8 mouse cellular contexts compared by ENCODE assay signal in the genomic region with DNA sequence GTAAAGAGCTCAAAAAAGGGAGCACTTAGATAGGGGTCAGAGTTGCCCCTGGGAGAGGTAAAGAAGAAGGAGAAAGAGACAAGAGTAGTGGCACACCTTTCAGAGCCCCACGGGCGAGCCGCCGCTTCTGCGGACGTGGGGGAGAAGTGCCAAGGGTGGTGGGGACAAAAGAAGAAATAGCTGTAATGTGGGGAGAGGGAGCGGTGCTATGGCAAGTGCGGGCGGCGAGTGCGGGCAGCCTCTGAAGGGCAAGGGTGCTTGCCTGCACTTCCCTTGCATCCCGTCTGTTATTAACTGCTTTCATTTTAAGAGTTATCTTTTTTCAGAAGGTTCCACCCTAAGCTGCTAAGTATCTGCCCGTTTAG. TPM values are rescaled to one million over a fixed set of nuclear protein-coding genes. Genes with fewer than 3 reads are reported as not detected.
DNase-seq lines count a peak whose midpoint lies in the region; ATAC-seq lines count a peak whose summit lies in the region.

No protein-coding gene starts in this region.

- H3K9ac ChIP-seq in lung, embryonic 15.5 days, result peak overlapping the region; percentile 51
- peak overlapping the region; percentile 43 for H3K9ac ChIP-seq in liver, embryonic 15.5 days

- H3K27me3 ChIP-seq in lung, embryonic 15.5 days, result no peaks in the 10 kb centered on the region
- H3K27me3 ChIP-seq in liver, embryonic 15.5 days, result no peaks in the 10 kb centered on the region

- peak overlapping the region; percentile 71 for H3K4me3 ChIP-seq in lung, embryonic 15.5 days
- peak overlapping the region; percentile 66 for H3K4me3 ChIP-seq in liver, embryonic 15.5 days (replicated peaks)

- no peaks in the 10 kb centered on the region for H3K36me3 ChIP-seq in lung, embryonic 15.5 days
- no peaks in the 10 kb centered on the region for H3K36me3 ChIP-seq in liver, embryonic 15.5 days (replicated peaks)

- ATAC-seq in cerebellum, adult (ENCODE audit: insufficient number of reproducible peaks, low FRiP score, low TSS enrichment), result peak; percentile 27; the same call in 1 of the 2 replicates
- ATAC-seq in lung, embryonic 15.5 days (ENCODE audit: borderline replicate concordance, extremely low read depth, low FRiP score, low TSS enrichment), result peak; percentile 25; the same call in 1 of the 2 replicates
- no peak for ATAC-seq in liver, embryonic 15.5 days (ENCODE audit: insufficient read depth)

- H3K4me2 ChIP-seq in lung, embryonic 15.5 days, result peak overlapping the region; percentile 96
- H3K4me2 ChIP-seq in liver, embryonic 15.5 days, result peak overlapping the region; percentile 92

- 0% methylated on average over 13 of the region's 13 CpGs for WGBS in lung, embryonic 15.5 days
- WGBS in liver, embryonic 15.5 days (ENCODE audit: insufficient replicate concordance), result 1% methylated on average over 13 of the region's 13 CpGs

- no peak for DNase-seq in cerebellum, adult 11 months
- no peak for DNase-seq in lung, postnatal 4 days
- DNase-seq in forelimb bud, embryonic 11.5 days (ENCODE audit: low read depth, low spot score), result peak; percentile 0
- DNase-seq in yolk sac, embryonic 10.5 days (ENCODE audit: low spot score), result peak; percentile 1
- DNase-seq in left cerebral cortex, adult 8-10 months (ENCODE audit: low spot score in 2 of 2), result no peak

- no peaks in the 10 kb centered on the region for H3K4me1 ChIP-seq in lung, embryonic 15.5 days
- peaks cover 6% of the 10 kb centered on the region for H3K4me1 ChIP-seq in liver, embryonic 15.5 days (replicated peaks)

- peak overlapping the region; percentile 80 for H3K27ac ChIP-seq in lung, embryonic 15.5 days
- H3K27ac ChIP-seq in liver, embryonic 15.5 days (replicated peaks), result peak overlapping the region; percentile 69; the same call in 1 of the 2 replicates

- H3K9me3 ChIP-seq in lung, embryonic 15.5 days, result no peaks in the 10 kb centered on the region
- no peaks in the 10 kb centered on the region for H3K9me3 ChIP-seq in liver, embryonic 15.5 days (replicated peaks)

RNA-seq across cellular contexts. Expression of gene Olfr725, which starts 21.4 kb away (rescaled TPM):
- not detected in 2 replicates for polyA plus RNA-seq in lung, embryonic 15.5 days (2015; fragmentation: Nextera tagmentation; extraction: Ambion mirVana)
- polyA plus RNA-seq in liver, embryonic 15.5 days (2015; fragmentation: Nextera tagmentation; extraction: Ambion mirVana), result not detected in 2 replicates
- not detected for total RNA-seq in left cerebral cortex, adult 8-10 months (2022)

RNA-seq across cellular contexts. Expression of gene Olfr726, which starts 29.2 kb away (rescaled TPM):
- not detected in 2 replicates for polyA plus RNA-seq in lung, embryonic 15.5 days (2015; fragmentation: Nextera tagmentation; extraction: Ambion mirVana)
- not detected in 2 replicates for polyA plus RNA-seq in liver, embryonic 15.5 days (2015; fragmentation: Nextera tagmentation; extraction: Ambion mirVana)
- total RNA-seq in left cerebral cortex, adult 8-10 months (2022), result not detected

Comparison
In these comparisons a context has a peak if more than half of its experiments do, and no peak if none do; other contexts are left out.
1. DNase-seq: peak in forelimb bud, embryonic 11.5 days (single experiment) and yolk sac, embryonic 10.5 days (single experiment); none in cerebellum, adult 11 months (single experiment), lung, postnatal 4 days (0 of 2) and left cerebral cortex, adult 8-10 months (0 of 2).